Mouse (Mus musculus): ENCODE results near the gene Ppp1r35. TPM values are rescaled to one million over a fixed set of nuclear protein-coding genes. Genes with fewer than 3 reads are reported as not detected.

The Ppp1r35 gene
- 10 to 100 TPM; 23.5 to 28.6 TPM for total RNA-seq (2021)

- DNase-seq (ENCODE audit: low spot score in 2 of 2) = peak; percentile 96 to 97
- intact Hi-C loops (cut with DNase I) = loop anchor here (10.0 kb wide), 1 partner anchor 444 kb away; the partner anchor contains the start of gene Slc12a9
Observed at GRCm38 (mm10) chr5:137778635-137779034, at the start of gene Ppp1r35. Ppp1r35 (plus strand) TSS chr5:137778849.

- no peak for DNase-seq (ENCODE audit: low spot score in 2 of 2)
- intact Hi-C loops (cut with DNase I) = loop anchor here (1.0 kb wide), 1 partner anchor 49 kb away; the partner anchor contains the start of gene Agfg2
Observed at GRCm38 (mm10) chr5:137733638-137734288, 44.9 kb upstream of the Ppp1r35 start.

- DNase-seq (ENCODE audit: low spot score in 2 of 2) = peak; percentile 87 to 88
- intact Hi-C loops (cut with DNase I) = loop anchor here (1.0 kb wide), 1 partner anchor 50 kb away; the partner anchor contains the start of gene Agfg2
Observed at GRCm38 (mm10) chr5:137734289-137735061, 44.2 kb upstream of the Ppp1r35 start.

GRCm38 (mm10) chr5:137737400-137737940 is 41.2 kb upstream of the Ppp1r35 start:
- intact Hi-C loops (cut with DNase I) = no loop called here
- no peak for DNase-seq (ENCODE audit: low spot score in 2 of 2)

GRCm38 (mm10) chr5:137738516-137738915 is 40.1 kb upstream of the Ppp1r35 start:
- intact Hi-C loops (cut with DNase I) = no loop called here
- DNase-seq (ENCODE audit: low spot score in 2 of 2) = no peak

- intact Hi-C loops (cut with DNase I) = no loop called here
Observed at GRCm38 (mm10) chr5:137739471-137739870, 39.2 kb upstream of the Ppp1r35 start.

GRCm38 (mm10) chr5:137740506-137740905 is 38.1 kb upstream of the Ppp1r35 start:
- intact Hi-C loops (cut with DNase I) = loop anchor here (5.0 kb wide), 1 partner anchor 83 kb away; no protein-coding TSS in a partner anchor
- no peak for DNase-seq (ENCODE audit: low spot score in 2 of 2)

More at GRCm38 (mm10) chr5:137739471-137739870, 39.2 kb upstream of the Ppp1r35 start:
- no peak for DNase-seq (ENCODE audit: low spot score in 2 of 2)

- intact Hi-C loops (cut with DNase I) = loop anchor here (5.0 kb wide), 1 partner anchor 84 kb away; no protein-coding TSS in a partner anchor
- peak; percentile 82 to 83 for DNase-seq (ENCODE audit: low spot score in 2 of 2)
Observed at GRCm38 (mm10) chr5:137741023-137741931, 37.4 kb upstream of the Ppp1r35 start, which contains the start of gene Nyap1. Nyap1 (minus strand) TSS chr5:137741607.

- no peak for DNase-seq (ENCODE audit: low spot score in 2 of 2)
- intact Hi-C loops (cut with DNase I) = loop anchor here (5.0 kb wide), 1 partner anchor 85 kb away; no protein-coding TSS in a partner anchor
Observed at GRCm38 (mm10) chr5:137742048-137742447, 36.6 kb upstream of the Ppp1r35 start.

GRCm38 (mm10) chr5:137742836-137743235 is 35.8 kb upstream of the Ppp1r35 start:
- DNase-seq (ENCODE audit: low spot score in 2 of 2) = no peak
- intact Hi-C loops (cut with DNase I) = loop anchor here (5.0 kb wide), 1 partner anchor 86 kb away; no protein-coding TSS in a partner anchor

GRCm38 (mm10) chr5:137744197-137744596 is 34.5 kb upstream of the Ppp1r35 start:
- intact Hi-C loops (cut with DNase I) = loop anchor here (5.0 kb wide), 1 partner anchor 87 kb away; no protein-coding TSS in a partner anchor
- no peak for DNase-seq (ENCODE audit: low spot score in 2 of 2)

- intact Hi-C loops (cut with DNase I) = loop anchor here (5.0 kb wide), 1 partner anchor 213 kb away; the partner anchor contains the start of genes Epo and Gnb2
- peak; percentile 87 for DNase-seq (ENCODE audit: low spot score in 2 of 2)
Observed at GRCm38 (mm10) chr5:137745214-137746171, 33.2 kb upstream of the Ppp1r35 start, which contains the start of gene Tsc22d4. Tsc22d4 (plus strand) TSS chr5:137745730.

GRCm38 (mm10) chr5:137746282-137746850 is 32.3 kb upstream of the Ppp1r35 start:
- DNase-seq (ENCODE audit: low spot score in 2 of 2) = no peak
- intact Hi-C loops (cut with DNase I) = loop anchor here (5.0 kb wide), 1 partner anchor 214 kb away; the partner anchor contains the start of genes Epo and Gnb2

- no peak for DNase-seq (ENCODE audit: low spot score in 2 of 2)
- intact Hi-C loops (cut with DNase I) = loop anchor here (5.0 kb wide), 1 partner anchor 215 kb away; the partner anchor contains the start of genes Epo and Gnb2
Observed at GRCm38 (mm10) chr5:137746851-137747325, 31.8 kb upstream of the Ppp1r35 start.

- DNase-seq (ENCODE audit: low spot score in 2 of 2) = no peak
Observed at GRCm38 (mm10) chr5:137747326-137747961, 31.2 kb upstream of the Ppp1r35 start.

GRCm38 (mm10) chr5:137748130-137748770 is 30.4 kb upstream of the Ppp1r35 start:
- intact Hi-C loops (cut with DNase I) = loop anchor here (5.0 kb wide), 1 partner anchor 216 kb away; the partner anchor contains the start of genes Epo and Gnb2
- DNase-seq (ENCODE audit: low spot score in 2 of 2) = no peak

More at GRCm38 (mm10) chr5:137747326-137747961, 31.2 kb upstream of the Ppp1r35 start:
- intact Hi-C loops (cut with DNase I) = loop anchor here (5.0 kb wide), 1 partner anchor 215 kb away; the partner anchor contains the start of genes Epo and Gnb2
